Mouse (Mus musculus): ENCODE measurements around the gene Atp8a2.

- TF ChIP-seq CHD2 (IDR thresholded peaks at IDR 0.05; ENCODE audit: low read depth, low read length) = no peak
- TF ChIP-seq HCFC1 (IDR thresholded peaks at IDR 0.05; ENCODE audit: borderline replicate concordance, insufficient read depth, low read length) = no peak
- TF ChIP-seq MAFK (IDR thresholded peaks at IDR 0.05; ENCODE audit: insufficient read depth, low read depth, low read length) = no peak
- TF ChIP-seq ZNF384 (IDR thresholded peaks at IDR 0.05; ENCODE audit: low read depth, low read length) = no peak
Observed at GRCm38 (mm10) chr14:60172286-60173055, 24.5 kb downstream of the Atp8a2 start.
